Mouse (Mus musculus): ENCODE measurements around the gene Mlec. TPM values are rescaled to one million over a fixed set of nuclear protein-coding genes. Genes with fewer than 3 reads are reported as not detected.

Mlec gene
- polyA plus RNA-seq, 1 experiment from 2014 or later, result 36.6 TPM

- no peaks in the 10 kb centered on the region for H3K27me3 ChIP-seq (ENCODE audit: control insufficient read depth, insufficient read depth, low read length)
- 82% methylated on average over 6 of the region's 6 CpGs for WGBS
- H3K9ac ChIP-seq (replicated peaks; ENCODE audit: low read length), result no peak overlapping the region
- DNase-seq (ENCODE audit: low spot score), result no peak
- no peaks in the 10 kb centered on the region for H3K4me1 ChIP-seq (ENCODE audit: control insufficient read depth, insufficient read depth, low read length)
- peaks cover 14% of the 10 kb centered on the region for H3K36me3 ChIP-seq (replicated peaks; ENCODE audit: control insufficient read depth, insufficient read depth, low read depth, low read length)
- no peak for ATAC-seq (replicated peaks; ENCODE audit: insufficient number of reproducible peaks, low FRiP score, low TSS enrichment, low read depth)
- H3K4me3 ChIP-seq (ENCODE audit: low read depth, low read length), result no peak overlapping the region
- H3K27ac ChIP-seq (replicated peaks; ENCODE audit: low read depth, low read length), result no peak overlapping the region
- no peaks in the 10 kb centered on the region for H3K9me3 ChIP-seq (replicated peaks; ENCODE audit: control insufficient read depth, low read length)
- no peak overlapping the region for H3K4me2 ChIP-seq (ENCODE audit: low read depth, low read length)
These were observed 11.8 kb downstream of the Mlec start for GRCm38 (mm10) chr5:115145976-115146746.

GRCm38 (mm10) chr5:115145253-115145968 lies 12.6 kb downstream of the Mlec start:
- H3K4me3 ChIP-seq (ENCODE audit: low read depth, low read length), result no peak overlapping the region
- H3K36me3 ChIP-seq (replicated peaks; ENCODE audit: control insufficient read depth, insufficient read depth, low read depth, low read length), result peaks cover 13% of the 10 kb centered on the region
- 85% methylated on average over 11 of the region's 11 CpGs for WGBS
- H3K9me3 ChIP-seq (replicated peaks; ENCODE audit: control insufficient read depth, low read length), result no peaks in the 10 kb centered on the region
- no peak overlapping the region for H3K9ac ChIP-seq (replicated peaks; ENCODE audit: low read length)
- no peaks in the 10 kb centered on the region for H3K4me1 ChIP-seq (ENCODE audit: control insufficient read depth, insufficient read depth, low read length)
- no peak for ATAC-seq (replicated peaks; ENCODE audit: insufficient number of reproducible peaks, low FRiP score, low TSS enrichment, low read depth)
- no peak overlapping the region for H3K4me2 ChIP-seq (ENCODE audit: low read depth, low read length)
- H3K27me3 ChIP-seq (ENCODE audit: control insufficient read depth, insufficient read depth, low read length), result no peaks in the 10 kb centered on the region
- no peak for DNase-seq (ENCODE audit: low spot score)
- no peak overlapping the region for H3K27ac ChIP-seq (replicated peaks; ENCODE audit: low read depth, low read length)

- Histone ChIP-seq H3K27ac (replicated peaks; ENCODE audit: low read depth, low read length) (no peak overlapping the region), H3K9me3 (replicated peaks; ENCODE audit: control insufficient read depth, low read length) (no peaks in the 10 kb centered on the region), H3K36me3 (replicated peaks; ENCODE audit: control insufficient read depth, insufficient read depth, low read depth, low read length) (peaks cover 3% of the 10 kb centered on the region), H3K9ac (replicated peaks; ENCODE audit: low read length) (no peak overlapping the region), H3K27me3 (ENCODE audit: control insufficient read depth, insufficient read depth, low read length) (no peaks in the 10 kb centered on the region), H3K4me1 (ENCODE audit: control insufficient read depth, insufficient read depth, low read length) (no peaks in the 10 kb centered on the region), H3K4me2 (ENCODE audit: low read depth, low read length) (no peak overlapping the region), H3K4me3 (ENCODE audit: low read depth, low read length) (no peak overlapping the region)
- DNase-seq (ENCODE audit: low spot score) (no peak), ATAC-seq (replicated peaks; ENCODE audit: insufficient number of reproducible peaks, low FRiP score, low TSS enrichment, low read depth) (no peak)
- WGBS, result 58% methylated on average over 6 of the region's 6 CpGs
These were observed 13.5 kb downstream of the Mlec start for GRCm38 (mm10) chr5:115144471-115144870.

- Histone ChIP-seq H3K27me3 (ENCODE audit: control insufficient read depth, insufficient read depth, low read length) (no peaks in the 10 kb centered on the region), H3K36me3 (replicated peaks; ENCODE audit: control insufficient read depth, insufficient read depth, low read depth, low read length) (no peaks in the 10 kb centered on the region), H3K27ac (replicated peaks; ENCODE audit: low read depth, low read length) (no peak overlapping the region), H3K4me2 (ENCODE audit: low read depth, low read length) (no peak overlapping the region), H3K9ac (replicated peaks; ENCODE audit: low read length) (no peak overlapping the region), H3K9me3 (replicated peaks; ENCODE audit: control insufficient read depth, low read length) (no peaks in the 10 kb centered on the region), H3K4me3 (ENCODE audit: low read depth, low read length) (no peak overlapping the region), H3K4me1 (ENCODE audit: control insufficient read depth, insufficient read depth, low read length) (no peaks in the 10 kb centered on the region)
- no peak for DNase-seq (ENCODE audit: low spot score)
- WGBS, result 80% methylated on average over 10 of the region's 10 CpGs
- ATAC-seq (replicated peaks; ENCODE audit: insufficient number of reproducible peaks, low FRiP score, low TSS enrichment, low read depth), result no peak
These were observed 14.4 kb downstream of the Mlec start for GRCm38 (mm10) chr5:115143552-115143951.

GRCm38 (mm10) chr5:115142166-115142697 lies 15.7 kb downstream of the Mlec start:
- Histone ChIP-seq H3K4me3 (ENCODE audit: low read depth, low read length) (no peak overlapping the region), H3K9me3 (replicated peaks; ENCODE audit: control insufficient read depth, low read length) (no peaks in the 10 kb centered on the region), H3K27me3 (ENCODE audit: control insufficient read depth, insufficient read depth, low read length) (no peaks in the 10 kb centered on the region), H3K36me3 (replicated peaks; ENCODE audit: control insufficient read depth, insufficient read depth, low read depth, low read length) (no peaks in the 10 kb centered on the region), H3K27ac (replicated peaks; ENCODE audit: low read depth, low read length) (no peak overlapping the region), H3K4me2 (ENCODE audit: low read depth, low read length) (no peak overlapping the region), H3K9ac (replicated peaks; ENCODE audit: low read length) (no peak overlapping the region), H3K4me1 (ENCODE audit: control insufficient read depth, insufficient read depth, low read length) (no peaks in the 10 kb centered on the region)
- WGBS, result 87% methylated on average over 9 of the region's 9 CpGs
- DNase-seq (ENCODE audit: low spot score), result no peak
- no peak for ATAC-seq (replicated peaks; ENCODE audit: insufficient number of reproducible peaks, low FRiP score, low TSS enrichment, low read depth)

GRCm38 (mm10) chr5:115140726-115141125 lies 17.3 kb downstream of the Mlec start:
- Histone ChIP-seq H3K36me3 (replicated peaks; ENCODE audit: control insufficient read depth, insufficient read depth, low read depth, low read length) (no peaks in the 10 kb centered on the region), H3K4me2 (ENCODE audit: low read depth, low read length) (no peak overlapping the region), H3K27me3 (ENCODE audit: control insufficient read depth, insufficient read depth, low read length) (no peaks in the 10 kb centered on the region), H3K27ac (replicated peaks; ENCODE audit: low read depth, low read length) (no peak overlapping the region), H3K9ac (replicated peaks; ENCODE audit: low read length) (no peak overlapping the region), H3K9me3 (replicated peaks; ENCODE audit: control insufficient read depth, low read length) (no peaks in the 10 kb centered on the region), H3K4me3 (ENCODE audit: low read depth, low read length) (no peak overlapping the region), H3K4me1 (ENCODE audit: control insufficient read depth, insufficient read depth, low read length) (no peaks in the 10 kb centered on the region)
- no peak for ATAC-seq (replicated peaks; ENCODE audit: insufficient number of reproducible peaks, low FRiP score, low TSS enrichment, low read depth)
- no peak for DNase-seq (ENCODE audit: low spot score)
- WGBS, result 71% methylated on average over 3 of the region's 3 CpGs

GRCm38 (mm10) chr5:115139124-115139523 lies 18.9 kb downstream of the Mlec start:
- Histone ChIP-seq H3K27me3 (ENCODE audit: control insufficient read depth, insufficient read depth, low read length) (no peaks in the 10 kb centered on the region), H3K9me3 (replicated peaks; ENCODE audit: control insufficient read depth, low read length) (no peaks in the 10 kb centered on the region), H3K9ac (replicated peaks; ENCODE audit: low read length) (no peak overlapping the region), H3K4me1 (ENCODE audit: control insufficient read depth, insufficient read depth, low read length) (no peaks in the 10 kb centered on the region), H3K4me3 (ENCODE audit: low read depth, low read length) (no peak overlapping the region), H3K27ac (replicated peaks; ENCODE audit: low read depth, low read length) (no peak overlapping the region), H3K4me2 (ENCODE audit: low read depth, low read length) (no peak overlapping the region), H3K36me3 (replicated peaks; ENCODE audit: control insufficient read depth, insufficient read depth, low read depth, low read length) (no peaks in the 10 kb centered on the region)
- ATAC-seq (replicated peaks; ENCODE audit: insufficient number of reproducible peaks, low FRiP score, low TSS enrichment, low read depth) (no peak), DNase-seq (ENCODE audit: low spot score) (no peak)
- 55% methylated on average over 4 of the region's 4 CpGs for WGBS
